ENCODE assay signal across 11 mouse cellular contexts in genomic region chr1:138596127-138596706, GRCm38 (mm10). TPM values are rescaled to one million over a fixed set of nuclear protein-coding genes. Genes with fewer than 3 reads are reported as not detected.
DNase-seq lines count a peak whose midpoint lies in the region; ATAC-seq and TF ChIP-seq lines count a peak whose summit lies in the region.
"Had no signal": no experiment of that assay in that cellular context is flagged by ENCODE, and none has a peak within 500 bp of the region (broad histone marks: within the 10 kb centered on the region; RNA-seq: fewer than 3 reads in every experiment).

No protein-coding gene starts in this region.

- H3K79me3 ChIP-seq in C2C12 (ENCODE audit: low read depth) = peaks cover 58% of the 10 kb centered on the region

- H3K4me3 ChIP-seq in heart, embryonic 12.5 days = no peak overlapping the region
- H3K4me3 ChIP-seq in C2C12 (ENCODE audit: insufficient read depth, poor library complexity, severe bottlenecking) (no peak overlapping the region), CH12.LX (replicated peaks in 1 of 3; ENCODE audit: low read depth in 2 of 3, low read length in 2 of 3, poor library complexity in 1 of 3) (no peak overlapping the region)
- H3K4me3 ChIP-seq in heart, postnatal 0 days (ENCODE audit: low read depth, low read length) = no peak overlapping the region
- no peak overlapping the region for H3K4me3 ChIP-seq in cerebellum, adult 2 months (replicated peaks; ENCODE audit: insufficient read depth, low read depth, low read length)

- TF ChIP-seq CTCF in C2C12 (IDR thresholded peaks at IDR 0.05; ENCODE audit: control insufficient read depth, insufficient read depth, insufficient read length) = no peak
- TF ChIP-seq CTCF in CH12.LX (conservative IDR thresholded peaks at IDR 0.05 in 1 of 2, IDR thresholded peaks at IDR 0.05 in 1 of 2; ENCODE audit: low read depth in 2 of 2, low read length in 2 of 2) = no peak
- no peak for TF ChIP-seq CTCF in heart, postnatal 0 days (IDR thresholded peaks at IDR 0.05; ENCODE audit: low read depth)
- TF ChIP-seq CTCF in cerebellum, adult 2 months (IDR thresholded peaks at IDR 0.05; ENCODE audit: borderline replicate concordance, insufficient read depth, low read depth, low read length) = no peak

- no peak for DNase-seq in heart, postnatal 25 days (ENCODE audit: low spot score)
- no peak for DNase-seq in CH12.LX (ENCODE audit: extremely low read depth)
- DNase-seq in heart, postnatal 0 days (ENCODE audit: low spot score) = peak; percentile 30
- DNase-seq in urinary bladder, postnatal 10 days (ENCODE audit: low spot score) = no peak
- DNase-seq in cerebellum, adult 2 months = no peak
- DNase-seq: cerebellum, adult 9-10 months; thymus, postnatal 4 days had no signal

- no peak for ATAC-seq in heart, embryonic 12.5 days (ENCODE audit: insufficient number of reproducible peaks, low FRiP score)
- ATAC-seq in heart, postnatal 0 days (ENCODE audit: insufficient read depth, low read depth) = no peak
- ATAC-seq: Patski had no signal

- H3K79me2 ChIP-seq in C2C12 (ENCODE audit: control insufficient read depth, insufficient read depth) = peaks cover 87% of the 10 kb centered on the region
- H3K79me2 ChIP-seq in CH12.LX (replicated peaks; ENCODE audit: control insufficient read depth, extremely low read depth, insufficient read depth, poor library complexity, severe bottlenecking) = peaks cover 60% of the 10 kb centered on the region

- no peaks in the 10 kb centered on the region for H3K27me3 ChIP-seq in heart, embryonic 12.5 days (replicated peaks)
- H3K27me3 ChIP-seq in C2C12 (ENCODE audit: control insufficient read depth, insufficient read depth, insufficient read length) (no peaks in the 10 kb centered on the region), CH12.LX (replicated peaks) (no peaks in the 10 kb centered on the region)
- no peaks in the 10 kb centered on the region for H3K27me3 ChIP-seq in heart, postnatal 0 days (ENCODE audit: control insufficient read depth, insufficient read depth, low read length)
- no peaks in the 10 kb centered on the region for H3K27me3 ChIP-seq in cerebellum, adult 2 months (ENCODE audit: control insufficient read depth, insufficient read depth, low read length)
- H3K27me3 ChIP-seq: Patski had no signal

- no peak overlapping the region for H3K4me2 ChIP-seq in heart, embryonic 12.5 days
- no peak overlapping the region for H3K4me2 ChIP-seq in CH12.LX (ENCODE audit: insufficient read depth, low read depth, poor library complexity, severe bottlenecking)
- no peak overlapping the region for H3K4me2 ChIP-seq in heart, postnatal 0 days (ENCODE audit: low read depth, low read length)

- peaks cover 3% of the 10 kb centered on the region; the same call in 1 of the 2 replicates for H3K36me3 ChIP-seq in heart, embryonic 12.5 days
- H3K36me3 ChIP-seq in C2C12 (ENCODE audit: control insufficient read depth, insufficient read depth) = peaks cover 8% of the 10 kb centered on the region
- H3K36me3 ChIP-seq in CH12.LX (replicated peaks in 1 of 2; ENCODE audit: control insufficient read depth in 1 of 2, insufficient read depth in 1 of 2, low read length in 1 of 2) = peaks cover 8 to 37% of the 10 kb centered on the region in 2 experiments
- 0 out of 2 replicates have a peak, but pooled peaks cover 6% of the 10 kb centered on the region for H3K36me3 ChIP-seq in heart, postnatal 0 days (replicated peaks; ENCODE audit: control insufficient read depth, insufficient read depth, low read length)

- TF ChIP-seq EP300 in CH12.LX (IDR thresholded peaks at IDR 0.05; ENCODE audit: low read length) = no peak
- no peak for TF ChIP-seq EP300 in heart, postnatal 0 days (IDR thresholded peaks at IDR 0.05; ENCODE audit: low read depth)

- peak overlapping the region; percentile 20; the same call in 1 of the 2 replicates for H3K27ac ChIP-seq in heart, embryonic 12.5 days (ENCODE audit: poor library complexity, severe bottlenecking)
- H3K27ac ChIP-seq in CH12.LX (ENCODE audit: insufficient read depth, low read depth) = peak overlapping the region; percentile 33; the same call in 1 of the 2 replicates
- H3K27ac ChIP-seq in heart, postnatal 0 days (ENCODE audit: low read depth) = peak overlapping the region; percentile 72
- no peak overlapping the region for H3K27ac ChIP-seq in cerebellum, adult 2 months (ENCODE audit: insufficient read depth, low read length)
- H3K27ac ChIP-seq: liver, embryonic 14.5 days had no signal

- H3K9ac ChIP-seq in heart, embryonic 12.5 days = no peak overlapping the region
- no peak overlapping the region for H3K9ac ChIP-seq in CH12.LX (ENCODE audit: insufficient read depth, low read depth)
- no peak overlapping the region for H3K9ac ChIP-seq in heart, postnatal 0 days (replicated peaks; ENCODE audit: low read depth, low read length)
- H3K9ac ChIP-seq: liver, embryonic 14.5 days had no signal

- TF ChIP-seq RAD21 in CH12.LX (IDR thresholded peaks at IDR 0.05; ENCODE audit: low read depth, low read length) = no peak

- dilution Hi-C loops in CH12.LX (cut with MboI; ENCODE audit: extremely low pct_ligation_motif_present, extremely low pct_unique_long_range_greater_than_20kb, low sequenced_read_pairs) = no loop called here

- intact Hi-C loops in heart, postnatal 25 days (cut with DNase I) = no loop called here

- peaks cover 16% of the 10 kb centered on the region for H3K4me1 ChIP-seq in heart, embryonic 12.5 days (replicated peaks)
- H3K4me1 ChIP-seq in CH12.LX (ENCODE audit: control insufficient read depth in 1 of 2, insufficient read depth in 2 of 2) = peaks cover 22 to 78% of the 10 kb centered on the region in 2 experiments
- peaks cover 12% of the 10 kb centered on the region for H3K4me1 ChIP-seq in heart, postnatal 0 days (ENCODE audit: control insufficient read depth, insufficient read depth)
- H3K4me1 ChIP-seq in cerebellum, adult 2 months (ENCODE audit: control insufficient read depth, insufficient read depth, low read length) = no peaks in the 10 kb centered on the region

- in situ Hi-C loops in CH12.LX (cut with MboI; ENCODE audit: low pct_ligation_motif_present, low pct_unique_long_range_greater_than_20kb, low sequenced_read_pairs) = no loop called here

- TF ChIP-seq POLR2A in CH12.LX (IDR thresholded peaks at IDR 0.05; ENCODE audit: low read depth, low read length) = no peak
- no peak for TF ChIP-seq POLR2A in cerebellum, adult 2 months (IDR thresholded peaks at IDR 0.05; ENCODE audit: borderline replicate concordance, insufficient read depth, low read length)

- WGBS in heart, embryonic 12.5 days = 54% methylated on average over 4 of the region's 4 CpGs
- 44% methylated on average over 4 of the region's 4 CpGs for WGBS in heart, postnatal 0 days
- 57% methylated on average over 4 of the region's 4 CpGs for WGBS in cerebellum, adult 2 months

- H3ac ChIP-seq in C2C12 (ENCODE audit: control insufficient read depth, insufficient read length, low read depth) = no peak overlapping the region

- H3K9me3 ChIP-seq in heart, embryonic 12.5 days (replicated peaks) = 0 out of 2 replicates have a peak, but pooled peaks cover 3% of the 10 kb centered on the region
- H3K9me3 ChIP-seq in CH12.LX (replicated peaks; ENCODE audit: low read length) = peaks cover 4% of the 10 kb centered on the region
- H3K9me3 ChIP-seq in heart, postnatal 0 days (replicated peaks; ENCODE audit: control insufficient read depth, low read length) = no peaks in the 10 kb centered on the region

TF ChIP-seq in C2C12, 6 proteins besides CTCF, POLR2A, EP300 and RAD21:
- TF ChIP-seq CEBPB (IDR thresholded peaks at IDR 0.05; ENCODE audit: low read depth) (no peak), MYOG (IDR thresholded peaks at IDR 0.05; ENCODE audit: control insufficient read depth, extremely low read depth, insufficient read length) (no peak), MYOD1 (IDR thresholded peaks at IDR 0.05; ENCODE audit: control insufficient read depth, insufficient read length, low read depth) (peak; percentile 96)

TF ChIP-seq in CH12.LX, 34 proteins besides CTCF, POLR2A, EP300 and RAD21:
- TF ChIP-seq JUN (IDR thresholded peaks at IDR 0.05; ENCODE audit: insufficient read depth, low read depth, low read length) = no peak
- no peak for TF ChIP-seq KAT2A (IDR thresholded peaks at IDR 0.05; ENCODE audit: insufficient replicate concordance, low read length)
- TF ChIP-seq ELF1 (IDR thresholded peaks at IDR 0.05; ENCODE audit: low read depth, low read length) = no peak
- TF ChIP-seq BHLHE40 (IDR thresholded peaks at IDR 0.05; ENCODE audit: low read depth, low read length) = 0 out of 2 replicates have a peak, but pooled peaks have one; percentile 47
- TF ChIP-seq ZC3H11A (IDR thresholded peaks at IDR 0.05; ENCODE audit: low read depth, low read length) = no peak
- TF ChIP-seq MEF2A (IDR thresholded peaks at IDR 0.05; ENCODE audit: borderline replicate concordance, low read depth, low read length) = no peak
- TF ChIP-seq NELFE (IDR thresholded peaks at IDR 0.05; ENCODE audit: low read depth, low read length) = no peak
- TF ChIP-seq GABPA (IDR thresholded peaks at IDR 0.05; ENCODE audit: insufficient replicate concordance, low read depth, low read length) = no peak
- TF ChIP-seq POLR2AphosphoS2 (IDR thresholded peaks at IDR 0.05; ENCODE audit: low read depth, low read length) = no peak
- no peak for TF ChIP-seq NRF1 (IDR thresholded peaks at IDR 0.05; ENCODE audit: low read depth, low read length)
- TF ChIP-seq IRF4 (IDR thresholded peaks at IDR 0.05; ENCODE audit: low read depth, low read length) = 0 out of 2 replicates have a peak, but pooled peaks have one; percentile 13
- no peak for TF ChIP-seq ZMIZ1 (IDR thresholded peaks at IDR 0.05; ENCODE audit: low read depth, low read length)
- TF ChIP-seq TBP (conservative IDR thresholded peaks at IDR 0.05; ENCODE audit: low read depth, low read length) = no peak
- no peak for TF ChIP-seq PAX5 (IDR thresholded peaks at IDR 0.05; ENCODE audit: low read length)
- TF ChIP-seq USF2 (conservative IDR thresholded peaks at IDR 0.05; ENCODE audit: low read depth, low read length) = no peak
- TF ChIP-seq ZNF384 (IDR thresholded peaks at IDR 0.05; ENCODE audit: low read depth, low read length) = no peak

RNA-seq across cellular contexts. Expression of gene Nek7, which starts 23.7 kb away (rescaled TPM):
- 53.9 and 56.4 TPM in 2 replicates for polyA plus RNA-seq in heart, embryonic 12.5 days (2016; fragmentation: Nextera tagmentation; extraction: Ambion mirVana)
- total RNA-seq in heart, postnatal 25 days (2021) = 10 to 100 TPM; 67.3 to 71.1 TPM
- polyA plus RNA-seq in C2C12 (2012; fragmentation: generic; extraction: Trizol) (12.0 TPM), CH12.LX (2012; ENCODE audit: insufficient read length, low read depth) (61.8 and 63.7 TPM in 2 replicates)
- total RNA-seq in CH12.LX (2012; rRNA removed) (29.1 and 34.1 TPM in 2 replicates), CH12.LX (2014; rRNA removed) (75.1 and 86.1 TPM in 2 replicates)
- 44.6 TPM in 2 replicates for total RNA-seq in heart, postnatal 0 days (2014; rRNA removed; ENCODE audit: low replicate concordance)
- 43.8 and 44.8 TPM in 2 replicates for polyA plus RNA-seq in heart, postnatal 0 days (2015; fragmentation: Nextera tagmentation; extraction: Ambion mirVana)
- polyA plus RNA-seq in cerebellum, adult 2 months (2012; rRNA removed) = 18.3 and 21.5 TPM in 2 replicates
